Mouse (Mus musculus) erythroblast, embryonic 14.5 days (primary cell): ENCODE data around the gene E4f1. TPM values are rescaled to one million over a fixed set of nuclear protein-coding genes. Genes with fewer than 3 reads are reported as not detected.
A peak's percentile ranks its signal among the peaks of the same experiment; 100 is the strongest.

Experiments used
- H3K27me3 ChIP-seq: 2 replicates; pipeline ENCODE4 v1.6.1; 2012; ENCODE audit warnings: inconsistent platforms; ENCODE audit not compliant: control insufficient read depth
- H3K36me3 ChIP-seq: 2 replicates; pipeline ENCODE4 v1.6.1; 2012; ENCODE audit warnings: mild to moderate bottlenecking, inconsistent platforms; ENCODE audit not compliant: control insufficient read depth
- H3K4me1 ChIP-seq: 2 replicates; pipeline ENCODE4 v1.6.1; 2012; ENCODE audit warnings: inconsistent platforms; ENCODE audit not compliant: control insufficient read depth
- H3K4me3 ChIP-seq: replicated peaks from 2 replicates; pipeline ENCODE3; 2012; ENCODE audit warnings: moderate library complexity, mild to moderate bottlenecking, inconsistent platforms
- H3K9me3 ChIP-seq: 2 replicates; pipeline ENCODE4 v1.6.1; 2012; ENCODE audit warnings: low read length, inconsistent platforms, mixed read lengths; ENCODE audit not compliant: control insufficient read depth
- GATA1 ChIP-seq: IDR thresholded peaks from 2 replicates; pipeline ENCODE4 v1.6.1; 2012; ENCODE audit warnings: low read length, inconsistent platforms, mixed read lengths
- TAL1 ChIP-seq: IDR thresholded peaks from 3 replicates; pipeline ENCODE4 v1.6.1; 2012; ENCODE audit warnings: low read length, inconsistent platforms, mixed read lengths
- polyA plus RNA-seq: library from polyadenylated mRNA; stranded (reverse); fragments of >175 nt; gene quantifications from 2 replicates; pipeline ENCODE4 v1.2.3, GENCODE M21; 2012

E4f1 gene
- polyA plus RNA-seq, 1 experiment, result 6.2 TPM

- peaks cover 59% of the 10 kb centered on the region for H3K36me3 ChIP-seq
- no peak for TF ChIP-seq TAL1
- no peak for TF ChIP-seq GATA1
- H3K4me1 ChIP-seq, result peaks cover 56% of the 10 kb centered on the region
- no peaks in the 10 kb centered on the region for H3K9me3 ChIP-seq
- H3K4me3 ChIP-seq, result peak overlapping the region; percentile 90
- H3K27me3 ChIP-seq, result no peaks in the 10 kb centered on the region
Observed at GRCm38 (mm10) chr17:24477053-24477984, 7.2 kb upstream of the E4f1 start.

- Histone ChIP-seq H3K27me3 (no peaks in the 10 kb centered on the region), H3K4me3 (no peak overlapping the region), H3K4me1 (peaks cover 65% of the 10 kb centered on the region), H3K9me3 (no peaks in the 10 kb centered on the region), H3K36me3 (peaks cover 70% of the 10 kb centered on the region)
- TF ChIP-seq TAL1 (no peak), GATA1 (no peak)
Observed at GRCm38 (mm10) chr17:24476022-24476776, 6.1 kb upstream of the E4f1 start.

GRCm38 (mm10) chr17:24475586-24475985 lies 5.5 kb upstream of the E4f1 start:
- Histone ChIP-seq H3K9me3 (no peaks in the 10 kb centered on the region), H3K27me3 (no peaks in the 10 kb centered on the region), H3K4me3 (no peak overlapping the region), H3K36me3 (peaks cover 75% of the 10 kb centered on the region), H3K4me1 (peaks cover 68% of the 10 kb centered on the region)
- TF ChIP-seq TAL1, result no peak
- no peak for TF ChIP-seq GATA1

- Histone ChIP-seq H3K4me3 (peak overlapping the region; percentile 27), H3K9me3 (no peaks in the 10 kb centered on the region), H3K4me1 (peaks cover 61% of the 10 kb centered on the region), H3K27me3 (no peaks in the 10 kb centered on the region), H3K36me3 (peaks cover 75% of the 10 kb centered on the region)
- TF ChIP-seq TAL1 (no peak), GATA1 (no peak)
Observed at GRCm38 (mm10) chr17:24474557-24474956, 4.4 kb upstream of the E4f1 start.

DNA sequence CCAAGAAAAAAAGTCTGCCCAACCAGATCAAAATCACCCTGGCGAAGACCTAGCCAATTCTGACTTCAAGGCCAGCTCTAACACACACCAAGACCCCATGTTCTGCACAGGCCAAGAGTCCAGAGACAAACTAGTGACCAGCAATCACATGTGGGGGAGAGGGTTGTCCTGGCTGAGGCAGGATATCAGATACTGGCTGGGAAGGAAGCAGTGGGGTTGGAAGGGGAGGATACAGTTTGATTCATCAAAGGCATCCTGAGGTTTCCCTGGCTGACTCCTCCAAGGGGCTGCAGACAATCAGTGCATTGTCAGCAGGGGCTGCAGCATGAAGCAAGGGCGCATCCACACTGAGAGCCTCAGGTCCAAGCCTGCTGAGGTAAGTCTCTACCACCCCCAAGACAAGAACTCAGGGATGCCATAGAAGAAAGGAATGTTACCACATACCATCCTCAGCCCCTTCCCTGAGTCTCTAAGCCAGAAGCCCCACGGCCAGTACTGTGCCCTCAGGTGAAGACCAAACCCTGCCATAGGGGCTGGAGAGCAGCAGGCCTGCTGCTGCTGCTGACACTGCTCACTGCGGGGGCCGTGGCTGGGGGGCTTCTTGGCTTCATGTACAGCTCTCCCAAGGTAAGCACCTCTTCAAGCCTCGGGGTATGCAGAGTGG lies 3.6 kb upstream of the E4f1 start, which contains the start of gene Bricd5:
TSS of gene Bricd5 (plus strand) at position 273 of the 664 bp plus-strand sequence.
- peak within 1 kb of the TSS; percentile 70 for H3K4me3 ChIP-seq
- peaks cover 60% of the 10 kb centered on the region for H3K4me1 ChIP-seq
- no peaks in the 10 kb centered on the region for H3K27me3 ChIP-seq
- H3K36me3 ChIP-seq, result peaks cover 75% of the 10 kb centered on the region
- H3K9me3 ChIP-seq, result no peaks in the 10 kb centered on the region
- TF ChIP-seq GATA1 (no peak), TAL1 (no peak)

- no peak for TF ChIP-seq GATA1
- TF ChIP-seq TAL1, result no peak
Observed at GRCm38 (mm10) chr17:24472512-24472911, 2.4 kb upstream of the E4f1 start.

GRCm38 (mm10) chr17:24470701-24471527 lies 801 bp upstream of the E4f1 start:
- H3K36me3 ChIP-seq, result peaks cover 65% of the 10 kb centered on the region
- peak overlapping the region; percentile 70 for H3K4me3 ChIP-seq
- peaks cover 49% of the 10 kb centered on the region for H3K4me1 ChIP-seq
- H3K27me3 ChIP-seq, result no peaks in the 10 kb centered on the region
- H3K9me3 ChIP-seq, result no peaks in the 10 kb centered on the region
- TF ChIP-seq TAL1, result no peak
- no peak for TF ChIP-seq GATA1

More at GRCm38 (mm10) chr17:24472512-24472911, 2.4 kb upstream of the E4f1 start:
- Histone ChIP-seq H3K27me3 (no peaks in the 10 kb centered on the region), H3K36me3 (peaks cover 70% of the 10 kb centered on the region), H3K9me3 (no peaks in the 10 kb centered on the region), H3K4me1 (peaks cover 57% of the 10 kb centered on the region), H3K4me3 (peak overlapping the region; percentile 70)

DNA sequence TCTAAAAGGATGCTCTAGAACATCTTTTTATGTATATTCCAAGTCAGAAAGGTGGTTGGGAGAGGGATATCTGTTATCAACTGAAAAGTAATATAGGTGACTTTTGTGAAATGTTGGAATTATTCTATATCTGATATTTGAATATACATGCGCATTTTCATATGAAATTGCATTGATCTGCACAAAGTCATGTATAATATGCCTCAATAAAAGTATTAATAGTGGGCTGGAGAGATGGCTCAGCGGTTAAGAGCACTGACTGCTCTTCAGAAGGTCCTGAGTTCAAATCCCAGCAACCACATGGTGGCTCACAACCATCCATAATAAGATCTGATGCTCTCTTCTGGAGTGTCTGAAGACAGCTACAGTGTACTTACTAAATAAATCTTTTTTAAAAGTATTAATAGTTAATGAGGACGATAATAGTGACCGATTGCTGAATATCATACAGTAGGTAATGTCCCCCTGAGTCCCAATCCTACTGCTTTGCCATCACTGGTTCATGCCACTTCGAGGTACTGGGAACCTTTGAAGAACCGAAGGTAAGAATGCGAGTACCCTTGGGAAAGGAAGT lies 690 bp downstream of the E4f1 start:
- Histone ChIP-seq H3K4me1 (peaks cover 49% of the 10 kb centered on the region), H3K27me3 (no peaks in the 10 kb centered on the region), H3K9me3 (no peaks in the 10 kb centered on the region), H3K36me3 (peaks cover 59% of the 10 kb centered on the region), H3K4me3 (peak overlapping the region; percentile 70)
- TF ChIP-seq TAL1 (no peak), GATA1 (no peak)
